In genomic region chr6:136720436-136720835, GRCm38 (mm10) we compare ENCODE assay signal across 29 mouse cellular contexts. TPM values are rescaled to one million over a fixed set of nuclear protein-coding genes. Genes with fewer than 3 reads are reported as not detected.
DNase-seq lines count a peak whose midpoint lies in the region; ATAC-seq and TF ChIP-seq lines count a peak whose summit lies in the region.
"Had no signal": no experiment of that assay in that cellular context is flagged by ENCODE, and none has a peak within 500 bp of the region (broad histone marks: within the 10 kb centered on the region; RNA-seq: fewer than 3 reads in every experiment).

No protein-coding gene starts in this region.

- no peak for ATAC-seq in kidney, embryonic 15.5 days (replicated peaks; ENCODE audit: low FRiP score)
- ATAC-seq: activated CD4-positive, CD25-positive, alpha-beta regulatory T cell, adult 4 months; CD4-positive, CD25-positive, alpha-beta regulatory T cell, adult 4 months; forebrain, embryonic 13.5 days; intestine, embryonic 15.5 days; midbrain, embryonic 13.5 days; Patski had no signal

- no peaks in the 10 kb centered on the region for H3K9me3 ChIP-seq in kidney, embryonic 15.5 days (replicated peaks)
- H3K9me3 ChIP-seq: embryonic facial prominence, embryonic 13.5 days; forebrain, embryonic 13.5 days; hindbrain, embryonic 15.5 days; intestine, embryonic 15.5 days; limb, embryonic 10.5 days; liver, embryonic 15.5 days; lung, embryonic 15.5 days; megakaryocyte, embryonic 14.5 days; midbrain, embryonic 13.5 days had no signal

- H3K36me3 ChIP-seq in kidney, embryonic 15.5 days: no peaks in the 10 kb centered on the region
- H3K36me3 ChIP-seq: embryonic facial prominence, embryonic 13.5 days; hindbrain, embryonic 15.5 days; intestine, embryonic 15.5 days; limb, embryonic 10.5 days; liver, embryonic 15.5 days; lung, embryonic 15.5 days; midbrain, embryonic 13.5 days had no signal

- DNase-seq in adrenal gland, postnatal 25 days: peak; percentile 28
- DNase-seq in adrenal gland, adult 8-10 months: no peak
- DNase-seq in kidney, postnatal 4 days: peak; percentile 10 to 20
- DNase-seq in ES-CJ7 (ENCODE audit: low read depth, low spot score) (peak; percentile 41), adipocyte (ENCODE audit: low spot score) (no peak)
- DNase-seq in layer of hippocampus, adult 2 months (ENCODE audit: low spot score in 2 of 2): peak; percentile 8 to 14
- DNase-seq in urinary bladder, postnatal 25 days (ENCODE audit: low spot score): no peak
- DNase-seq: embryo, embryonic 11 days; gastrocnemius, adult 2 months; kidney, adult 8-10 months; kidney, postnatal 25 days; liver; lung, postnatal 36 days; thymus, postnatal 14 days had no signal

- no peak overlapping the region for H3K4me2 ChIP-seq in kidney, embryonic 15.5 days
- H3K4me2 ChIP-seq: embryonic facial prominence, embryonic 13.5 days; forebrain, embryonic 13.5 days; hindbrain, embryonic 15.5 days; intestine, embryonic 15.5 days; liver, embryonic 15.5 days; lung, embryonic 15.5 days; midbrain, embryonic 13.5 days had no signal

- 91% methylated on average over 15 of the region's 15 CpGs for WGBS in kidney, embryonic 15.5 days

- H3K4me3 ChIP-seq in kidney, embryonic 15.5 days (replicated peaks): no peak overlapping the region
- no peak overlapping the region for H3K4me3 ChIP-seq in layer of hippocampus, adult 2 months
- H3K4me3 ChIP-seq: embryonic facial prominence, embryonic 13.5 days; erythroblast, embryonic 14.5 days; forebrain, embryonic 13.5 days; gastrocnemius, adult 2 months; hindbrain, embryonic 15.5 days; intestine, embryonic 15.5 days; left cerebral cortex, adult 2 months; limb, embryonic 10.5 days; liver, embryonic 15.5 days; lung, embryonic 15.5 days; megakaryocyte, embryonic 14.5 days; midbrain, embryonic 13.5 days had no signal

- no peak for TF ChIP-seq CTCF in layer of hippocampus, adult 2 months (conservative IDR thresholded peaks at IDR 0.05)

- no peak overlapping the region for H3K27ac ChIP-seq in kidney, embryonic 15.5 days
- no peak overlapping the region for H3K27ac ChIP-seq in layer of hippocampus, adult 2 months
- H3K27ac ChIP-seq: embryonic facial prominence, embryonic 13.5 days; forebrain, embryonic 13.5 days; gastrocnemius, adult 2 months; hindbrain, embryonic 15.5 days; intestine, embryonic 15.5 days; left cerebral cortex, adult 2 months; limb, embryonic 10.5 days; liver, embryonic 15.5 days; lung, embryonic 15.5 days; midbrain, embryonic 13.5 days had no signal

- H3K9ac ChIP-seq in kidney, embryonic 15.5 days: no peak overlapping the region
- H3K9ac ChIP-seq: embryonic facial prominence, embryonic 13.5 days; forebrain, embryonic 13.5 days; hindbrain, embryonic 15.5 days; intestine, embryonic 15.5 days; liver, embryonic 15.5 days; lung, embryonic 15.5 days; midbrain, embryonic 13.5 days had no signal

- no peaks in the 10 kb centered on the region for H3K27me3 ChIP-seq in kidney, embryonic 15.5 days
- H3K27me3 ChIP-seq: embryonic facial prominence, embryonic 13.5 days; forebrain, embryonic 13.5 days; hindbrain, embryonic 15.5 days; intestine, embryonic 15.5 days; liver, embryonic 15.5 days; lung, embryonic 15.5 days; midbrain, embryonic 13.5 days; Patski had no signal

- H3K4me1 ChIP-seq in kidney, embryonic 15.5 days: no peaks in the 10 kb centered on the region
- H3K4me1 ChIP-seq: embryonic facial prominence, embryonic 13.5 days; forebrain, embryonic 13.5 days; hindbrain, embryonic 15.5 days; intestine, embryonic 15.5 days; liver, embryonic 15.5 days; lung, embryonic 15.5 days; megakaryocyte, embryonic 14.5 days; midbrain, embryonic 13.5 days had no signal

RNA-seq across cellular contexts. Expression of gene Plbd1, which starts 58.7 kb away (rescaled TPM):
- total RNA-seq in adrenal gland, postnatal 25 days (2021): 27.3 and 36.0 TPM in 2 replicates
- total RNA-seq in adrenal gland, adult 8-10 months (2022): 10 to 100 TPM in 3 of 4 experiments, 1 to 10 TPM in 1; 7.6 to 20.9 (median 15.8) TPM
- polyA plus RNA-seq in kidney, embryonic 15.5 days (2015; fragmentation: Nextera tagmentation; extraction: Ambion mirVana): 4.8 and 5.2 TPM in 2 replicates
- total RNA-seq in layer of hippocampus, adult 2 months (2021): under 1 TPM; 0.33 to 0.34 TPM
- polyA plus RNA-seq: Patski had no signal

Comparison
In these comparisons a context has a peak if more than half of its experiments do, and no peak if none do; other contexts are left out.
1. DNase-seq: peak in adrenal gland, postnatal 25 days (single experiment), kidney, postnatal 4 days (2 of 2), ES-CJ7 (single experiment) and layer of hippocampus, adult 2 months (2 of 2); none in adrenal gland, adult 8-10 months (single experiment), adipocyte (single experiment) and urinary bladder, postnatal 25 days (single experiment).
2. RNA of gene Plbd1, which starts 58.7 kb away (total RNA-seq): 27.3 to 36.0 TPM in adrenal gland, postnatal 25 days and 7.6 to 20.9 TPM in adrenal gland, adult 8-10 months; 0.33 to 0.34 TPM in layer of hippocampus, adult 2 months; every median in the first group is over 4 times any median in the second.